Mouse (Mus musculus) erythroblast, embryonic 14.5 days (primary cell): ENCODE results near the gene Olfm1. TPM values are rescaled to one million over a fixed set of nuclear protein-coding genes. Genes with fewer than 3 reads are reported as not detected.

Experiments
- H3K27me3 ChIP-seq: 2 replicates; pipeline ENCODE4 v1.6.1; 2012; ENCODE audit warnings: inconsistent platforms; ENCODE audit not compliant: control insufficient read depth
- H3K36me3 ChIP-seq: 2 replicates; pipeline ENCODE4 v1.6.1; 2012; ENCODE audit warnings: mild to moderate bottlenecking, inconsistent platforms; ENCODE audit not compliant: control insufficient read depth
- H3K4me1 ChIP-seq: 2 replicates; pipeline ENCODE4 v1.6.1; 2012; ENCODE audit warnings: inconsistent platforms; ENCODE audit not compliant: control insufficient read depth
- H3K4me3 ChIP-seq: replicated peaks from 2 replicates; pipeline ENCODE3; 2012; ENCODE audit warnings: moderate library complexity, mild to moderate bottlenecking, inconsistent platforms
- H3K9me3 ChIP-seq: 2 replicates; pipeline ENCODE4 v1.6.1; 2012; ENCODE audit warnings: low read length, inconsistent platforms, mixed read lengths; ENCODE audit not compliant: control insufficient read depth
- GATA1 ChIP-seq: IDR thresholded peaks from 2 replicates; pipeline ENCODE4 v1.6.1; 2012; ENCODE audit warnings: low read length, inconsistent platforms, mixed read lengths
- TAL1 ChIP-seq: IDR thresholded peaks from 3 replicates; pipeline ENCODE4 v1.6.1; 2012; ENCODE audit warnings: low read length, inconsistent platforms, mixed read lengths
- polyA plus RNA-seq: library from polyadenylated mRNA; stranded (reverse); fragments of >175 nt; gene quantifications from 2 replicates; pipeline ENCODE4 v1.2.3, GENCODE M21; 2012

The Olfm1 gene
- polyA plus RNA-seq, 1 experiment, result 0.02 TPM

GRCm38 (mm10) chr2:28221803-28222202, 29.0 kb downstream of the Olfm1 start:
- Histone ChIP-seq H3K4me3 (no peak overlapping the region), H3K36me3 (no peaks in the 10 kb centered on the region), H3K27me3 (no peaks in the 10 kb centered on the region), H3K4me1 (no peaks in the 10 kb centered on the region), H3K9me3 (no peaks in the 10 kb centered on the region)
- TF ChIP-seq TAL1 (no peak), GATA1 (no peak)

GRCm38 (mm10) chr2:28224819-28225218, 32.0 kb downstream of the Olfm1 start:
- TF ChIP-seq TAL1, result no peak
- no peak for TF ChIP-seq GATA1
- Histone ChIP-seq H3K4me3 (no peak overlapping the region), H3K27me3 (no peaks in the 10 kb centered on the region), H3K9me3 (no peaks in the 10 kb centered on the region), H3K36me3 (no peaks in the 10 kb centered on the region), H3K4me1 (no peaks in the 10 kb centered on the region)

GRCm38 (mm10) chr2:28225906-28226305, 33.1 kb downstream of the Olfm1 start:
- TF ChIP-seq GATA1, result no peak
- no peak for TF ChIP-seq TAL1
- no peaks in the 10 kb centered on the region for H3K4me1 ChIP-seq

GRCm38 (mm10) chr2:28226971-28227370, 34.2 kb downstream of the Olfm1 start:
- TF ChIP-seq TAL1 (no peak), GATA1 (no peak)
- no peaks in the 10 kb centered on the region for H3K4me1 ChIP-seq
- H3K9me3 ChIP-seq, result no peaks in the 10 kb centered on the region
- H3K27me3 ChIP-seq, result no peaks in the 10 kb centered on the region
- H3K4me3 ChIP-seq, result no peak overlapping the region
- no peaks in the 10 kb centered on the region for H3K36me3 ChIP-seq

More at GRCm38 (mm10) chr2:28225906-28226305, 33.1 kb downstream of the Olfm1 start:
- Histone ChIP-seq H3K27me3 (no peaks in the 10 kb centered on the region), H3K36me3 (no peaks in the 10 kb centered on the region), H3K9me3 (no peaks in the 10 kb centered on the region), H3K4me3 (no peak overlapping the region)

GRCm38 (mm10) chr2:28227589-28228191, 34.9 kb downstream of the Olfm1 start:
- no peaks in the 10 kb centered on the region for H3K4me1 ChIP-seq
- no peak overlapping the region for H3K4me3 ChIP-seq
- no peaks in the 10 kb centered on the region for H3K36me3 ChIP-seq
- H3K27me3 ChIP-seq, result no peaks in the 10 kb centered on the region
- H3K9me3 ChIP-seq, result no peaks in the 10 kb centered on the region
- TF ChIP-seq GATA1 (no peak), TAL1 (no peak)

GRCm38 (mm10) chr2:28228364-28228763, 35.6 kb downstream of the Olfm1 start:
- TF ChIP-seq TAL1, result no peak
- TF ChIP-seq GATA1, result no peak
- H3K27me3 ChIP-seq, result no peaks in the 10 kb centered on the region
- H3K36me3 ChIP-seq, result no peaks in the 10 kb centered on the region
- no peaks in the 10 kb centered on the region for H3K9me3 ChIP-seq
- H3K4me1 ChIP-seq, result no peaks in the 10 kb centered on the region
- H3K4me3 ChIP-seq, result no peak overlapping the region

GRCm38 (mm10) chr2:28235129-28235528, 42.3 kb downstream of the Olfm1 start:
- TF ChIP-seq GATA1, result no peak
- TF ChIP-seq TAL1, result no peak
- H3K36me3 ChIP-seq, result no peaks in the 10 kb centered on the region
- H3K27me3 ChIP-seq, result no peaks in the 10 kb centered on the region
- H3K4me1 ChIP-seq, result no peaks in the 10 kb centered on the region
- H3K4me3 ChIP-seq, result no peak overlapping the region
- no peaks in the 10 kb centered on the region; the same call in 1 of the 2 replicates for H3K9me3 ChIP-seq

GRCm38 (mm10) chr2:28236447-28236846, 43.7 kb downstream of the Olfm1 start:
- Histone ChIP-seq H3K27me3 (no peaks in the 10 kb centered on the region), H3K4me1 (no peaks in the 10 kb centered on the region), H3K36me3 (no peaks in the 10 kb centered on the region), H3K9me3 (no peaks in the 10 kb centered on the region; the same call in 1 of the 2 replicates), H3K4me3 (no peak overlapping the region)
- no peak for TF ChIP-seq GATA1
- no peak for TF ChIP-seq TAL1

- no peak overlapping the region for H3K4me3 ChIP-seq
- H3K27me3 ChIP-seq, result no peaks in the 10 kb centered on the region
- H3K36me3 ChIP-seq, result no peaks in the 10 kb centered on the region
- no peak for TF ChIP-seq GATA1
- TF ChIP-seq TAL1, result no peak
- H3K4me1 ChIP-seq, result no peaks in the 10 kb centered on the region
- H3K9me3 ChIP-seq, result no peaks in the 10 kb centered on the region; the same call in 1 of the 2 replicates
Observed at GRCm38 (mm10) chr2:28239616-28240015, 46.8 kb downstream of the Olfm1 start.

GRCm38 (mm10) chr2:28240920-28241319, 48.1 kb downstream of the Olfm1 start:
- Histone ChIP-seq H3K4me3 (no peak overlapping the region), H3K27me3 (no peaks in the 10 kb centered on the region), H3K9me3 (no peaks in the 10 kb centered on the region; the same call in 1 of the 2 replicates), H3K36me3 (no peaks in the 10 kb centered on the region), H3K4me1 (no peaks in the 10 kb centered on the region)
- TF ChIP-seq GATA1 (no peak), TAL1 (no peak)
